Mouse (Mus musculus): ENCODE data around the gene Abcg1. TPM values are rescaled to one million over a fixed set of nuclear protein-coding genes. Genes with fewer than 3 reads are reported as not detected.
A peak's percentile ranks its signal among the peaks of the same experiment; 100 is the strongest.

The Abcg1 gene
- polyA plus RNA-seq, 1 experiment from 2014 or later, result 8.9 TPM

GRCm38 (mm10) chr17:31134913-31135312 is 77.4 kb downstream of the Abcg1 start:
- WGBS (ENCODE audit: insufficient replicate concordance), result 45% methylated on average over 6 of the region's 6 CpGs

GRCm38 (mm10) chr17:31136291-31136690 is 78.8 kb downstream of the Abcg1 start:
- no peaks in the 10 kb centered on the region for H3K36me3 ChIP-seq (replicated peaks; ENCODE audit: insufficient read depth, low read length)
- H3K4me3 ChIP-seq (ENCODE audit: low read depth, low read length), result no peak overlapping the region
- ATAC-seq, result no peak
- no peak overlapping the region for H3K9ac ChIP-seq (replicated peaks)
- no peak overlapping the region for H3K27ac ChIP-seq (ENCODE audit: low read depth)
- H3K4me1 ChIP-seq (ENCODE audit: insufficient read depth), result no peaks in the 10 kb centered on the region; the same call in 1 of the 2 replicates
- H3K9me3 ChIP-seq (ENCODE audit: low read length), result no peaks in the 10 kb centered on the region
- no peaks in the 10 kb centered on the region for H3K27me3 ChIP-seq (ENCODE audit: insufficient read depth, low read length)
- no peak for DNase-seq
- TF ChIP-seq CTCF (IDR thresholded peaks at IDR 0.05; ENCODE audit: low read depth), result no peak
- no peak for TF ChIP-seq EP300 (IDR thresholded peaks at IDR 0.05; ENCODE audit: low read depth)
- no peak overlapping the region for H3K4me2 ChIP-seq (ENCODE audit: low read depth, low read length)
- 23% methylated on average over 3 of the region's 3 CpGs for WGBS (ENCODE audit: insufficient replicate concordance)

More at GRCm38 (mm10) chr17:31134913-31135312, 77.4 kb downstream of the Abcg1 start:
- Histone ChIP-seq H3K9me3 (ENCODE audit: low read length) (no peaks in the 10 kb centered on the region), H3K4me3 (ENCODE audit: low read depth, low read length) (no peak overlapping the region), H3K4me1 (ENCODE audit: insufficient read depth) (no peaks in the 10 kb centered on the region; the same call in 1 of the 2 replicates), H3K9ac (replicated peaks) (0 out of 2 replicates have a peak overlapping the region, but pooled peaks have one; percentile 2), H3K4me2 (ENCODE audit: low read depth, low read length) (peak overlapping the region; percentile 50), H3K36me3 (replicated peaks; ENCODE audit: insufficient read depth, low read length) (no peaks in the 10 kb centered on the region), H3K27me3 (ENCODE audit: insufficient read depth, low read length) (no peaks in the 10 kb centered on the region), H3K27ac (ENCODE audit: low read depth) (0 out of 2 replicates have a peak overlapping the region, but pooled peaks have one; percentile 2)
- ATAC-seq, result 0 out of 2 replicates have a peak, but pooled peaks have one; percentile 38
- no peak for TF ChIP-seq EP300 (IDR thresholded peaks at IDR 0.05; ENCODE audit: low read depth)
- no peak for TF ChIP-seq CTCF (IDR thresholded peaks at IDR 0.05; ENCODE audit: low read depth)
- no peak for DNase-seq

GRCm38 (mm10) chr17:31136821-31137220 is 79.3 kb downstream of the Abcg1 start:
- no peak overlapping the region for H3K27ac ChIP-seq (ENCODE audit: low read depth)
- no peaks in the 10 kb centered on the region for H3K36me3 ChIP-seq (replicated peaks; ENCODE audit: insufficient read depth, low read length)
- no peaks in the 10 kb centered on the region; the same call in 1 of the 2 replicates for H3K4me1 ChIP-seq (ENCODE audit: insufficient read depth)
- no peak for ATAC-seq
- 58% methylated on average over 1 of the region's 1 CpGs for WGBS (ENCODE audit: insufficient replicate concordance)
- no peak overlapping the region for H3K4me3 ChIP-seq (ENCODE audit: low read depth, low read length)
- TF ChIP-seq CTCF (IDR thresholded peaks at IDR 0.05; ENCODE audit: low read depth), result no peak
- no peak for TF ChIP-seq EP300 (IDR thresholded peaks at IDR 0.05; ENCODE audit: low read depth)
- no peaks in the 10 kb centered on the region for H3K27me3 ChIP-seq (ENCODE audit: insufficient read depth, low read length)
- DNase-seq, result no peak
- H3K9ac ChIP-seq (replicated peaks), result no peak overlapping the region
- H3K9me3 ChIP-seq (ENCODE audit: low read length), result no peaks in the 10 kb centered on the region
- no peak overlapping the region for H3K4me2 ChIP-seq (ENCODE audit: low read depth, low read length)

- Histone ChIP-seq H3K27me3 (ENCODE audit: insufficient read depth, low read length) (no peaks in the 10 kb centered on the region), H3K4me3 (ENCODE audit: low read depth, low read length) (no peak overlapping the region), H3K36me3 (replicated peaks; ENCODE audit: insufficient read depth, low read length) (no peaks in the 10 kb centered on the region), H3K9me3 (ENCODE audit: low read length) (no peaks in the 10 kb centered on the region), H3K4me1 (ENCODE audit: insufficient read depth) (no peaks in the 10 kb centered on the region; the same call in 1 of the 2 replicates), H3K9ac (replicated peaks) (no peak overlapping the region), H3K4me2 (ENCODE audit: low read depth, low read length) (no peak overlapping the region), H3K27ac (ENCODE audit: low read depth) (no peak overlapping the region)
- TF ChIP-seq CTCF (IDR thresholded peaks at IDR 0.05; ENCODE audit: low read depth) (peak; percentile 90), EP300 (IDR thresholded peaks at IDR 0.05; ENCODE audit: low read depth) (no peak)
- peak; percentile 70 for DNase-seq
- peak; percentile 23; the same call in 1 of the 2 replicates for ATAC-seq
- 23% methylated on average over 5 of the region's 5 CpGs for WGBS (ENCODE audit: insufficient replicate concordance)
Observed at GRCm38 (mm10) chr17:31138398-31138797, 80.9 kb downstream of the Abcg1 start.

- H3K4me1 ChIP-seq (ENCODE audit: insufficient read depth), result no peaks in the 10 kb centered on the region
- no peak overlapping the region for H3K4me3 ChIP-seq (ENCODE audit: low read depth, low read length)
- H3K27ac ChIP-seq (ENCODE audit: low read depth), result no peak overlapping the region
- H3K9me3 ChIP-seq (ENCODE audit: low read length), result no peaks in the 10 kb centered on the region
- H3K36me3 ChIP-seq (replicated peaks; ENCODE audit: insufficient read depth, low read length), result no peaks in the 10 kb centered on the region
- no peak for ATAC-seq
- 86% methylated on average over 7 of the region's 7 CpGs for WGBS (ENCODE audit: insufficient replicate concordance)
- H3K4me2 ChIP-seq (ENCODE audit: low read depth, low read length), result no peak overlapping the region
- H3K27me3 ChIP-seq (ENCODE audit: insufficient read depth, low read length), result no peaks in the 10 kb centered on the region
- no peak for DNase-seq
- no peak overlapping the region for H3K9ac ChIP-seq (replicated peaks)
- TF ChIP-seq EP300 (IDR thresholded peaks at IDR 0.05; ENCODE audit: low read depth) (no peak), CTCF (IDR thresholded peaks at IDR 0.05; ENCODE audit: low read depth) (no peak)
Observed at GRCm38 (mm10) chr17:31142116-31142515, 84.6 kb downstream of the Abcg1 start.

- 68% methylated on average over 15 of the region's 15 CpGs for WGBS (ENCODE audit: insufficient replicate concordance)
Observed at GRCm38 (mm10) chr17:31144040-31145037, 86.9 kb downstream of the Abcg1 start, which contains the start of gene Tff2. Gene Tff2, minus strand, starts transcription at chr17:31144282.

More at GRCm38 (mm10) chr17:31144040-31145037, 86.9 kb downstream of the Abcg1 start, which contains the start of gene Tff2:
- no peaks in the 10 kb centered on the region for H3K9me3 ChIP-seq (ENCODE audit: low read length)
- no peak within 1 kb of the TSS for H3K4me3 ChIP-seq (ENCODE audit: low read depth, low read length)
- no peaks in the 10 kb centered on the region for H3K36me3 ChIP-seq (replicated peaks; ENCODE audit: insufficient read depth, low read length)
- H3K27me3 ChIP-seq (ENCODE audit: insufficient read depth, low read length), result no peaks in the 10 kb centered on the region
- no peaks in the 10 kb centered on the region for H3K4me1 ChIP-seq (ENCODE audit: insufficient read depth)
- no peak within 1 kb of the TSS for H3K9ac ChIP-seq (replicated peaks)
- no peak within 1 kb of the TSS for H3K4me2 ChIP-seq (ENCODE audit: low read depth, low read length)
- DNase-seq (no peak), ATAC-seq (no peak)
- H3K27ac ChIP-seq (ENCODE audit: low read depth), result no peak within 1 kb of the TSS
- no peak for TF ChIP-seq CTCF (IDR thresholded peaks at IDR 0.05; ENCODE audit: low read depth)
- no peak for TF ChIP-seq EP300 (IDR thresholded peaks at IDR 0.05; ENCODE audit: low read depth)
